Mouse (Mus musculus): ENCODE results near the gene Map6.

DNA sequence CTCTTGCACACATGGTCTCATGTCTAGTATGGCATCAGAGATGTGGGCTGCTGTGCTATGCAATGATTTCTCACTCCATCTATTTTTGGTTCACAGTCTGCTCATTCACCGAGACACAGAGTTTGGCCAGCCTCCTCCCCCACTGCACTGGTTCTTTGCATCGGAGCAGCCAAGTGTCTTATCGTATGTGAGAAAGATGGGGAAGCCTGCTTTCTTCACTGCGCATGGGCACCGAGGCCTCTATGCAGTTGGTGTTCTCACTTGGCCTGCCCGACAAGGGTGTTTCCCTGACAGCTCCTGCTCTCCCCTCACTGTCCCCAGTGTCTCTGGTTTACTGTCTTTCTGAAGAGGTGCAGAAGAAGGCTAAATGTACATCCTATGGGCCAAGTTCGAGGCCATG is 12.2 kb upstream of the Map6 start:
- TF ChIP-seq CTCF (IDR thresholded peaks at IDR 0.05; ENCODE audit: low read depth): no peak
- no peak for TF ChIP-seq EP300 (IDR thresholded peaks at IDR 0.05; ENCODE audit: low read depth)

All from liver, embryonic 14.5 days (tissue).